ENCODE assay signal across 22 mouse cellular contexts in genomic region chr6:18795390-18795789, GRCm38 (mm10). TPM values are rescaled to one million over a fixed set of nuclear protein-coding genes. Genes with fewer than 3 reads are reported as not detected.
A peak's percentile ranks its signal among the peaks of the same experiment; 100 is the strongest.
DNase-seq lines count a peak whose midpoint lies in the region; ATAC-seq and TF ChIP-seq lines count a peak whose summit lies in the region.
"Had no signal": no experiment of that assay in that cellular context is flagged by ENCODE, and none has a peak within 500 bp of the region (broad histone marks: within the 10 kb centered on the region; RNA-seq: fewer than 3 reads in every experiment).

No protein-coding gene starts in this region.

- TF ChIP-seq CTCF in gastrocnemius, adult 2 months (IDR thresholded peaks at IDR 0.05), result no peak

- peak; percentile 86 for ATAC-seq in forebrain, embryonic 15.5 days (replicated peaks)
- ATAC-seq in midbrain, embryonic 11.5 days (ENCODE audit: low FRiP score), result peak; percentile 80
- no peak for ATAC-seq in kidney, embryonic 14.5 days (ENCODE audit: low FRiP score, low TSS enrichment)
- no peak for ATAC-seq in erythroblast, adult 5-6 weeks (replicated peaks; ENCODE audit: low FRiP score, poor library complexity, severe bottlenecking)
- ATAC-seq: activated CD4-positive, CD25-positive, alpha-beta regulatory T cell, adult 4 months had no signal

- intact Hi-C loops in gastrocnemius, adult 2 months (cut with DNase I), result no loop called here

- no peak overlapping the region for H3K4me3 ChIP-seq in forebrain, embryonic 15.5 days
- H3K4me3 ChIP-seq in midbrain, embryonic 11.5 days (ENCODE audit: low read depth, low read length), result no peak overlapping the region
- no peak overlapping the region for H3K4me3 ChIP-seq in gastrocnemius, adult 2 months
- H3K4me3 ChIP-seq in kidney, embryonic 14.5 days (ENCODE audit: low read length), result no peak overlapping the region
- H3K4me3 ChIP-seq: embryonic facial prominence, embryonic 12.5 days; erythroblast, embryonic 14.5 days; heart, embryonic 10.5 days; liver, embryonic 13.5 days; neural tube, embryonic 13.5 days had no signal

- WGBS in forebrain, embryonic 15.5 days, result 22% methylated on average over 4 of the region's 4 CpGs
- 64% methylated on average over 4 of the region's 4 CpGs for WGBS in midbrain, embryonic 11.5 days
- WGBS in kidney, embryonic 14.5 days, result 79% methylated on average over 4 of the region's 4 CpGs

- H3K4me2 ChIP-seq in forebrain, embryonic 15.5 days (replicated peaks), result no peak overlapping the region
- H3K4me2 ChIP-seq in midbrain, embryonic 11.5 days, result no peak overlapping the region
- no peak overlapping the region for H3K4me2 ChIP-seq in kidney, embryonic 14.5 days (replicated peaks; ENCODE audit: low read depth, low read length)
- H3K4me2 ChIP-seq: embryonic facial prominence, embryonic 12.5 days; liver, embryonic 13.5 days; neural tube, embryonic 13.5 days had no signal

- DNase-seq in retina, postnatal 1 day, result peak; percentile 2
- DNase-seq in retina, embryonic 14.5 days (ENCODE audit: low spot score), result no peak
- no peak for DNase-seq in midbrain, embryonic 11.5 days (ENCODE audit: low spot score, missing footprints)
- no peak for DNase-seq in gastrocnemius, adult 2 months
- DNase-seq: adrenal gland, adult 8-10 months; cerebellum, adult 18-20 months; cerebellum, postnatal 14 days; gastrocnemius, postnatal 10 days; heart, postnatal 4 days; kidney, postnatal 4 days; liver, embryonic 13.5 days; lung, adult 2 months; lung, postnatal 14 days; thymus, adult 2 months had no signal

- H3K9ac ChIP-seq in forebrain, embryonic 15.5 days (replicated peaks), result no peak overlapping the region
- H3K9ac ChIP-seq in midbrain, embryonic 11.5 days (ENCODE audit: low read length), result no peak overlapping the region
- no peak overlapping the region for H3K9ac ChIP-seq in kidney, embryonic 14.5 days (ENCODE audit: low read depth, low read length)
- H3K9ac ChIP-seq: embryonic facial prominence, embryonic 12.5 days; liver, embryonic 13.5 days; neural tube, embryonic 13.5 days had no signal

- no peaks in the 10 kb centered on the region for H3K9me3 ChIP-seq in forebrain, embryonic 15.5 days
- no peaks in the 10 kb centered on the region for H3K9me3 ChIP-seq in midbrain, embryonic 11.5 days (ENCODE audit: control insufficient read depth, low read length)
- H3K9me3 ChIP-seq in kidney, embryonic 14.5 days (ENCODE audit: control insufficient read depth, low read length), result no peaks in the 10 kb centered on the region
- H3K9me3 ChIP-seq: embryonic facial prominence, embryonic 12.5 days; heart, embryonic 10.5 days; liver, embryonic 13.5 days; neural tube, embryonic 13.5 days had no signal

- no peaks in the 10 kb centered on the region for H3K27me3 ChIP-seq in forebrain, embryonic 15.5 days
- no peaks in the 10 kb centered on the region for H3K27me3 ChIP-seq in midbrain, embryonic 11.5 days (ENCODE audit: control insufficient read depth, insufficient read depth, low read length)
- no peaks in the 10 kb centered on the region for H3K27me3 ChIP-seq in kidney, embryonic 14.5 days (ENCODE audit: control insufficient read depth, insufficient read depth, low read length)
- H3K27me3 ChIP-seq: embryonic facial prominence, embryonic 12.5 days; liver, embryonic 13.5 days; neural tube, embryonic 13.5 days had no signal

- peaks cover 16% of the 10 kb centered on the region for H3K4me1 ChIP-seq in forebrain, embryonic 15.5 days
- no peaks in the 10 kb centered on the region for H3K4me1 ChIP-seq in midbrain, embryonic 11.5 days (ENCODE audit: control insufficient read depth, insufficient read depth, low read length)
- no peaks in the 10 kb centered on the region for H3K4me1 ChIP-seq in kidney, embryonic 14.5 days (ENCODE audit: control insufficient read depth, insufficient read depth, low read length)
- H3K4me1 ChIP-seq: embryonic facial prominence, embryonic 12.5 days; heart, embryonic 10.5 days; liver, embryonic 13.5 days; neural tube, embryonic 13.5 days had no signal

- H3K27ac ChIP-seq in forebrain, embryonic 15.5 days (replicated peaks), result peak overlapping the region; percentile 78
- H3K27ac ChIP-seq in midbrain, embryonic 11.5 days (ENCODE audit: low read depth, low read length), result peak overlapping the region; percentile 30; the same call in 1 of the 2 replicates
- H3K27ac ChIP-seq in gastrocnemius, adult 2 months, result no peak overlapping the region
- no peak overlapping the region for H3K27ac ChIP-seq in kidney, embryonic 14.5 days (ENCODE audit: low read depth, low read length)
- H3K27ac ChIP-seq: embryonic facial prominence, embryonic 12.5 days; heart, embryonic 10.5 days; liver, embryonic 13.5 days; neural tube, embryonic 13.5 days had no signal

- no peaks in the 10 kb centered on the region for H3K36me3 ChIP-seq in forebrain, embryonic 15.5 days
- H3K36me3 ChIP-seq in midbrain, embryonic 11.5 days (ENCODE audit: control insufficient read depth, insufficient read depth, low read length), result no peaks in the 10 kb centered on the region
- H3K36me3 ChIP-seq in kidney, embryonic 14.5 days (ENCODE audit: control insufficient read depth, insufficient read depth, low read length), result no peaks in the 10 kb centered on the region
- H3K36me3 ChIP-seq: embryonic facial prominence, embryonic 12.5 days; heart, embryonic 10.5 days; liver, embryonic 13.5 days; neural tube, embryonic 13.5 days had no signal

RNA-seq across cellular contexts. Expression of gene Lsm8, which starts 53.0 kb away (rescaled TPM):
- 184 and 191 TPM in 2 replicates for polyA plus RNA-seq in forebrain, embryonic 15.5 days (2015; fragmentation: Nextera tagmentation; extraction: Ambion mirVana)
- 208 and 224 TPM in 2 replicates for polyA plus RNA-seq in midbrain, embryonic 11.5 days (2014; fragmentation: Nextera tagmentation; extraction: Ambion mirVana)
- total RNA-seq in gastrocnemius, adult 2 months (2021), result 10 to 100 TPM in 1 of 2 experiments, 1 to 10 TPM in 1; 9.8 to 10.6 TPM
- polyA plus RNA-seq in kidney, embryonic 14.5 days (2014; fragmentation: Nextera tagmentation; extraction: Ambion mirVana), result 231 and 294 TPM in 2 replicates
- total RNA-seq in erythroblast, adult 5-6 weeks (2015; ENCODE audit: low replicate concordance), result 8.6 and 16.5 TPM in 2 replicates
- total RNA-seq in erythroblast, adult 5-6 weeks (2017; ENCODE audit: low replicate concordance), result 22.6 and 44.0 TPM in 2 replicates

Comparison
In these comparisons a context has a peak if more than half of its experiments do, and no peak if none do; other contexts are left out.
1. ATAC-seq: peak in forebrain, embryonic 15.5 days (single experiment) and midbrain, embryonic 11.5 days (single experiment); none in kidney, embryonic 14.5 days (single experiment) and erythroblast, adult 5-6 weeks (single experiment).
2. H3K27ac ChIP-seq: peak in forebrain, embryonic 15.5 days (single experiment) and midbrain, embryonic 11.5 days (single experiment); none in gastrocnemius, adult 2 months (single experiment) and kidney, embryonic 14.5 days (single experiment).